Mouse (Mus musculus) G1E-ER4 (cell line): Measurements from ENCODE around the gene Camk2g. TPM values are rescaled to one million over a fixed set of nuclear protein-coding genes. Genes with fewer than 3 reads are reported as not detected.

Experiments
- GATA1 ChIP-seq: IDR thresholded peaks from one replicate; pipeline ENCODE4 v1.8.0; 2012; ENCODE audit warnings: low read length, inconsistent platforms
- polyA plus RNA-seq: library from polyadenylated mRNA; stranded (reverse); fragments of >175 nt; gene quantifications from 2 replicates; pipeline ENCODE4 v1.2.3, GENCODE M21; 2012

Gene Camk2g
- polyA plus RNA-seq, 1 experiment = 38.6 TPM

- TF ChIP-seq GATA1 = no peak
These were observed 102.1 kb downstream of the Camk2g start for GRCm38 (mm10) chr14:20691772-20692171.

- TF ChIP-seq GATA1 = no peak
These were observed 104.9 kb downstream of the Camk2g start for GRCm38 (mm10) chr14:20689009-20689408.

GRCm38 (mm10) chr14:20686576-20686975 lies 107.3 kb downstream of the Camk2g start:
- TF ChIP-seq GATA1 = no peak

Other genes with a start within 250 kb of the Camk2g start
- 3.4 and 4.0 TPM in 2 replicates for gene Ppp3cb, start 247.5 kb downstream of the Camk2g start, polyA plus RNA-seq
- 0.43 and 0.71 TPM in 2 replicates for gene Usp54, start 153.0 kb downstream of the Camk2g start, polyA plus RNA-seq
- not detected in 2 replicates for gene Myoz1, start 137.5 kb downstream of the Camk2g start, polyA plus RNA-seq
- 0.08 TPM in 2 replicates for gene Synpo2l, start 125.7 kb downstream of the Camk2g start, polyA plus RNA-seq
- 247 and 266 TPM in 2 replicates for gene Sec24c, start 119.8 kb downstream of the Camk2g start, polyA plus RNA-seq
- gene Fut11, start 99.1 kb downstream of the Camk2g start, polyA plus RNA-seq = 5.8 and 7.4 TPM in 2 replicates
- 6.5 and 8.0 TPM in 2 replicates for gene Chchd1, start 91.1 kb downstream of the Camk2g start, polyA plus RNA-seq
- gene Zswim8, start 86.5 kb downstream of the Camk2g start, polyA plus RNA-seq = 35.2 and 38.9 TPM in 2 replicates
- 67.8 and 82.6 TPM in 2 replicates for gene Ndst2, start 59.5 kb downstream of the Camk2g start, polyA plus RNA-seq
- gene Plau, start 42.6 kb upstream of the Camk2g start, polyA plus RNA-seq = not detected in 2 replicates
- 14.2 and 49.7 TPM in 2 replicates for gene Vcl, start 135.3 kb upstream of the Camk2g start, polyA plus RNA-seq